ENCODE assay signal across 10 mouse cellular contexts in the genomic region with DNA sequence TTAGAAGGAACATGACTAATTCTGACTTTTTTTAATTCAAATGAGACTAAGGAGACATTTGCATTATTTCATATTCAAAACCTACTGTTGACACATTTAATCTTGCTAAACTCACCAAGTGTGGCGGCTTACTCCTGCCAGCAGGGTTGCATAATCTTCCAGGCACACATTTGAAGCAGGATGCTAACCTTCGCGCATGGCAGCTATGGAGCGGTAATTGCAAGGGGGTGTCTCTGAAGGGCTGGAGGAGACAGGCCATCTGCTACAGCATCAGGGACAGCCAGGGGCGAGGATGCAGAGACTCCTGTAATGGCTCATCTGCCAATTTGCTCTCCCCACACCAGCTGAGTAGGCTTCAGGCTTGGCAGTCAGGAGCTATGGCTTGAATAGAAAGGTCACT.
DNase-seq lines count a peak whose midpoint lies in the region; ATAC-seq lines count a peak whose summit lies in the region.
"Had no signal": no experiment of that assay in that cellular context is flagged by ENCODE, and none has a peak within 500 bp of the region (broad histone marks: within the 10 kb centered on the region; RNA-seq: fewer than 3 reads in every experiment).

No protein-coding gene starts in this region.

- no peak overlapping the region for H3K4me2 ChIP-seq in heart, embryonic 11.5 days
- H3K4me2 ChIP-seq in liver, embryonic 11.5 days: no peak overlapping the region

- no peak overlapping the region for H3K4me3 ChIP-seq in heart, embryonic 10.5 days
- no peak overlapping the region for H3K4me3 ChIP-seq in heart, embryonic 11.5 days (ENCODE audit: low read depth, low read length)
- no peak overlapping the region for H3K4me3 ChIP-seq in liver, embryonic 11.5 days (ENCODE audit: low read depth, low read length)

- H3K9me3 ChIP-seq in heart, embryonic 10.5 days: no peaks in the 10 kb centered on the region
- no peaks in the 10 kb centered on the region for H3K9me3 ChIP-seq in heart, embryonic 11.5 days (replicated peaks; ENCODE audit: control insufficient read depth, low read length)
- no peaks in the 10 kb centered on the region for H3K9me3 ChIP-seq in liver, embryonic 11.5 days (ENCODE audit: control insufficient read depth, low read length)

- H3K4me1 ChIP-seq in heart, embryonic 10.5 days: no peaks in the 10 kb centered on the region
- no peaks in the 10 kb centered on the region for H3K4me1 ChIP-seq in heart, embryonic 11.5 days (ENCODE audit: control insufficient read depth, insufficient read depth, low read length)
- no peaks in the 10 kb centered on the region for H3K4me1 ChIP-seq in liver, embryonic 11.5 days (replicated peaks; ENCODE audit: control insufficient read depth, insufficient read depth, low read length)

- H3K27ac ChIP-seq in heart, embryonic 10.5 days: no peak overlapping the region
- no peak overlapping the region for H3K27ac ChIP-seq in heart, embryonic 11.5 days (ENCODE audit: low read depth, low read length)
- no peak overlapping the region for H3K27ac ChIP-seq in liver, embryonic 11.5 days (ENCODE audit: low read depth, low read length)

- no peak for ATAC-seq in heart, embryonic 11.5 days (replicated peaks; ENCODE audit: insufficient number of reproducible peaks, low FRiP score, low TSS enrichment)
- no peak for ATAC-seq in liver, embryonic 11.5 days (replicated peaks; ENCODE audit: low FRiP score)

- 80% methylated on average over 5 of the region's 5 CpGs for WGBS in heart, embryonic 10.5 days
- 70% methylated on average over 5 of the region's 5 CpGs for WGBS in heart, embryonic 11.5 days (ENCODE audit: insufficient replicate concordance)
- WGBS in liver, embryonic 11.5 days: 83% methylated on average over 5 of the region's 5 CpGs

- H3K27me3 ChIP-seq in heart, embryonic 10.5 days (ENCODE audit: insufficient read depth, poor library complexity, severe bottlenecking): no peaks in the 10 kb centered on the region
- no peaks in the 10 kb centered on the region for H3K27me3 ChIP-seq in heart, embryonic 11.5 days (ENCODE audit: control insufficient read depth, insufficient read depth, low read length)
- no peaks in the 10 kb centered on the region for H3K27me3 ChIP-seq in liver, embryonic 11.5 days (replicated peaks; ENCODE audit: control insufficient read depth, insufficient read depth, low read length)

- no peaks in the 10 kb centered on the region for H3K36me3 ChIP-seq in heart, embryonic 10.5 days
- H3K36me3 ChIP-seq in heart, embryonic 11.5 days (ENCODE audit: control insufficient read depth, insufficient read depth, low read length): no peaks in the 10 kb centered on the region
- no peaks in the 10 kb centered on the region for H3K36me3 ChIP-seq in liver, embryonic 11.5 days (ENCODE audit: control insufficient read depth, insufficient read depth, low read length)

- peak; percentile 47 for DNase-seq in heart, embryonic 10.5 days (ENCODE audit: low spot score)
- DNase-seq in cerebellum, adult 9-11 months: peak; percentile 87
- peak; percentile 83 to 88 for DNase-seq in layer of hippocampus, adult 8-10 months (ENCODE audit: low spot score in 2 of 2)
- DNase-seq in retina, postnatal 1 day: peak; percentile 14
- no peak for DNase-seq in liver, embryonic 11.5 days (ENCODE audit: low spot score)
- DNase-seq in spleen, adult 12 weeks (ENCODE audit: low spot score): no peak
- DNase-seq in embryo, embryonic 10 days (ENCODE audit: low spot score): no peak
- DNase-seq: kidney, adult 9 months; lung, adult 18-20 months had no signal

- no peak overlapping the region for H3K9ac ChIP-seq in heart, embryonic 11.5 days (ENCODE audit: low read depth, low read length)
- H3K9ac ChIP-seq in liver, embryonic 11.5 days (ENCODE audit: low read depth, low read length): no peak overlapping the region

Comparison
In these comparisons a context has a peak if more than half of its experiments do, and no peak if none do; other contexts are left out.
1. DNase-seq: peak in heart, embryonic 10.5 days (single experiment), cerebellum, adult 9-11 months (single experiment), layer of hippocampus, adult 8-10 months (2 of 2) and retina, postnatal 1 day (single experiment); none in liver, embryonic 11.5 days (single experiment), spleen, adult 12 weeks (single experiment) and embryo, embryonic 10 days (single experiment).